Mouse (Mus musculus) splenic B cell, adult 2 months (primary cell): ENCODE measurements at regions not wholly inside any gene's neighbourhood (a gene's known extent, or its start where the extent isn't known, plus 50 kb on each side); places are given as distances from the start of the nearest gene placed in this dataset.
A peak's percentile ranks its signal among the peaks of the same experiment; 100 is the strongest.
"Not testable (repeated sequence)": the region's sequence is repeated elsewhere in the genome, so short reads cannot be mapped to it uniquely, and the experiment has no call there.

Source experiments
- DNase-seq: peaks from one replicate; pipeline ENCODE4 v3.0.0-alpha.2; 2011; ENCODE audit warnings: low read depth, low spot score
- H3K27me3 ChIP-seq: 2 replicates; pipeline ENCODE4 v1.6.1; 2012; ENCODE audit warnings: mild to moderate bottlenecking, low read length, moderate library complexity, mixed read lengths; ENCODE audit not compliant: control insufficient read depth, poor library complexity, insufficient read depth, severe bottlenecking
- H3K36me3 ChIP-seq: 2 replicates; pipeline ENCODE4 v1.6.1; 2012; ENCODE audit warnings: mild to moderate bottlenecking, low read length, moderate library complexity, mixed read lengths; ENCODE audit not compliant: control insufficient read depth, poor library complexity, insufficient read depth, severe bottlenecking

DNA sequence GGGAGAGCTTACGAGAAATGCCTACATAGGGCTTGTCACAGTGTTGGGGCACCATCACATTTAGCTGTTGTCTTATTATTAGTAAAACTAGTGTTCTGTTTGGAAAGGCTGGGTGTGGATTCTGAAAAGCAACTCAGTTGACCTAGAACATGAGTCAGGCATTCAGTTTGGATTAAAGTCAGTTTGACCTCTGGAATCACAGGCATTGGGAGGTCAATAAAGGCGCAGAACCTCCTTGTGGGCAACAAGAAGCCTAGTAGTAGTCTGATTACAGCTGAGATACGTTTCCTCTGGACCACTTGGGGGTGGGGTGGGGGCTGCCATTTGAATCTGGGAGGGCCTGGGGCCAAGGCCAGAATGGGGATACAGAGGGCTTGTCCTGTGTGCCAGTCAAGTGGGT, 52.1 kb upstream of the Map3k1 start:
- H3K36me3 ChIP-seq, result no peaks in the 10 kb centered on the region
- no peaks in the 10 kb centered on the region for H3K27me3 ChIP-seq
- DNase-seq, result no peak

DNA sequence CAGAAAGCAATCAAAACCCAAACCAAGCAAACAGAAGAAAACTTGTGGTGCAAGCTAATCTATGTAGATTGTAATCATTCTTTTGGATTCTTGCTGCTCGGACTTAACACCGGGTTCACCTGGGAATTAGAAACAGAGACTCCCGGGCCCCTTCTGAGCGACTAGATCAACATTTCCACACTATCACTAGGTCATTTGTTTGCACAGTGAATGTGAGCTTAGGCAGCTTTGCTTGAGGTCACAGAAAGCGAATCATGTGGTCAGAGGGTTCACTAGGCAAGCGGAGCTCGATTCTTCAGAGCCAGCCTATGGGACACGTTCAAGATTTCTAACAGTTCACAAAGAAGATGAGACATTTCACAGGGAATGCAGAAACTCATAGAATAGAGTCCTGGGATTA, 53.5 kb upstream of the Map3k1 start:
- no peaks in the 10 kb centered on the region for H3K36me3 ChIP-seq
- no peaks in the 10 kb centered on the region for H3K27me3 ChIP-seq
- DNase-seq, result no peak

DNA sequence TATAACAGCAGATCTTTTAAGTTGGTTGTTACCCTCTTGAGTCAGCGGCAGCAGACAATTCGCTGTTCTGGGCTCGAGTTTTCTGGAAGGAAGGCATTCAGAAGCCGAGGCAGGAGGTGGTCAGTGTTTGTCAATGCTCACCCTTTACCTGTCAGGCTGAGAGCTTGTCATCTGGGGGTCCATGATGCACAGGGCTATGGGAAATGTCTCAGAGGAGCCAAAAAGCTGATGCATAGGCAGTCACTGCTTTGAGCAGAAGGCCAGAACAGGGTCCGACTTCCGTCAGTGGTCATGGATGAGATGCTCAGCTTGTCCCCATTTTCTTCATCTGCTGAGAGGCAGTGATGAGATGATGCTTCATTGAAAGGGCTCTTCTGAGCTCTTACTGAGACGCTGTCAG, 57.2 kb upstream of the Map3k1 start:
- H3K27me3 ChIP-seq, result no peaks in the 10 kb centered on the region
- peaks cover 1% of the 10 kb centered on the region; the same call in 1 of the 2 replicates for H3K36me3 ChIP-seq
- DNase-seq, result no peak

- H3K27me3 ChIP-seq, result no peaks in the 10 kb centered on the region
- H3K36me3 ChIP-seq, result peaks cover 1% of the 10 kb centered on the region; the same call in 1 of the 2 replicates
- peak; percentile 82 for DNase-seq
Measured at GRCm38 (mm10) chr13:111867261-111867660, 58.5 kb upstream of the Map3k1 start.

- DNase-seq, result peak; percentile 91
- peaks cover 1% of the 10 kb centered on the region; the same call in 1 of the 2 replicates for H3K36me3 ChIP-seq
- no peaks in the 10 kb centered on the region for H3K27me3 ChIP-seq
Measured at GRCm38 (mm10) chr13:111867763-111868725, 59.3 kb upstream of the Map3k1 start.

- DNase-seq, result no peak
- no peaks in the 10 kb centered on the region for H3K27me3 ChIP-seq
Measured at GRCm38 (mm10) chr13:111868947-111869346, 60.2 kb upstream of the Map3k1 start.

DNA sequence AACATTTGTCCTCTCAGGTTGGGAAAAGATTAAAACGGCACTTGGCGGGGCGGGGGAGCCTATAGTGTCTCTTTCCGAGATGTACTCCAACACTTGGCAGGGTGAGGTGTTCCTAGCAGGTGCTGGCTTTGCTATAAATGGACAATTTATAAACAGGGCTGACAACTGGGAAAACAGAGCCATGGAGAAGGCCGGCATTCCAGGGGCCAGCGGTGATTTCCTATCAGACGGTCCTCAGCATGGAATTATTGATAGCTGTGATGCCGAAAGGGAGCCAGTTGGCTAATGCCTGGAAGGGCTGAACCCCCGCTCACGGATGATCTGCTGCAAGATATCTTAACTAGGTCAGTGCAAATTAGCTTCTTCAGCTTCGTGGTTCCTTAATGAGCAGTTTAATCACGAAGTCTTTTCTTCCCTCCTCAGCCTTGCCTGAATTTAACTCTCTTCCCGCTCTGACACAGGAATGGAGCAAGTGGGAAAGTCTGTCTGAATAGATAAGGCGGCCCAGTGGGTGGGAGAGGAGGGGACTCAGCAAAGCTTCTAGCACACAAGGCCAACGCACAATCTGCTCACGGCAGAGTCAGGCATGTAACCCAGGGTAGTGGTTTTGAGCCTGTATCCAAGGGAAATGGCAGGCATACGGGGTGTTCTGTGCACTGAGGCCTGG, 61.1 kb upstream of the Map3k1 start:
- peaks cover 1% of the 10 kb centered on the region; the same call in 1 of the 2 replicates for H3K36me3 ChIP-seq
- DNase-seq, result no peak
- no peaks in the 10 kb centered on the region for H3K27me3 ChIP-seq

More at GRCm38 (mm10) chr13:111868947-111869346, 60.2 kb upstream of the Map3k1 start:
- peaks cover 1% of the 10 kb centered on the region; the same call in 1 of the 2 replicates for H3K36me3 ChIP-seq

- DNase-seq, result no peak
- Histone ChIP-seq H3K36me3 (peaks cover 1% of the 10 kb centered on the region; the same call in 1 of the 2 replicates), H3K27me3 (no peaks in the 10 kb centered on the region)
Measured at GRCm38 (mm10) chr13:111870505-111870904, 61.7 kb upstream of the Map3k1 start.

GRCm38 (mm10) chr13:111871672-111872410, 63.0 kb upstream of the Map3k1 start:
- Histone ChIP-seq H3K36me3 (peaks cover 1% of the 10 kb centered on the region; the same call in 1 of the 2 replicates), H3K27me3 (no peaks in the 10 kb centered on the region)
- DNase-seq, result no peak

GRCm38 (mm10) chr13:111874330-111874729, 65.5 kb upstream of the Map3k1 start:
- no peak for DNase-seq
- Histone ChIP-seq H3K27me3 (no peaks in the 10 kb centered on the region), H3K36me3 (peaks cover 1% of the 10 kb centered on the region; the same call in 1 of the 2 replicates)

- no peak for DNase-seq
- no peaks in the 10 kb centered on the region for H3K36me3 ChIP-seq
- no peaks in the 10 kb centered on the region for H3K27me3 ChIP-seq
Measured at GRCm38 (mm10) chr13:111876404-111876803, 67.6 kb upstream of the Map3k1 start.

- no peak for DNase-seq
- H3K36me3 ChIP-seq, result no peaks in the 10 kb centered on the region
- no peaks in the 10 kb centered on the region for H3K27me3 ChIP-seq
Measured at GRCm38 (mm10) chr13:111876847-111877246, 68.1 kb upstream of the Map3k1 start.

DNA sequence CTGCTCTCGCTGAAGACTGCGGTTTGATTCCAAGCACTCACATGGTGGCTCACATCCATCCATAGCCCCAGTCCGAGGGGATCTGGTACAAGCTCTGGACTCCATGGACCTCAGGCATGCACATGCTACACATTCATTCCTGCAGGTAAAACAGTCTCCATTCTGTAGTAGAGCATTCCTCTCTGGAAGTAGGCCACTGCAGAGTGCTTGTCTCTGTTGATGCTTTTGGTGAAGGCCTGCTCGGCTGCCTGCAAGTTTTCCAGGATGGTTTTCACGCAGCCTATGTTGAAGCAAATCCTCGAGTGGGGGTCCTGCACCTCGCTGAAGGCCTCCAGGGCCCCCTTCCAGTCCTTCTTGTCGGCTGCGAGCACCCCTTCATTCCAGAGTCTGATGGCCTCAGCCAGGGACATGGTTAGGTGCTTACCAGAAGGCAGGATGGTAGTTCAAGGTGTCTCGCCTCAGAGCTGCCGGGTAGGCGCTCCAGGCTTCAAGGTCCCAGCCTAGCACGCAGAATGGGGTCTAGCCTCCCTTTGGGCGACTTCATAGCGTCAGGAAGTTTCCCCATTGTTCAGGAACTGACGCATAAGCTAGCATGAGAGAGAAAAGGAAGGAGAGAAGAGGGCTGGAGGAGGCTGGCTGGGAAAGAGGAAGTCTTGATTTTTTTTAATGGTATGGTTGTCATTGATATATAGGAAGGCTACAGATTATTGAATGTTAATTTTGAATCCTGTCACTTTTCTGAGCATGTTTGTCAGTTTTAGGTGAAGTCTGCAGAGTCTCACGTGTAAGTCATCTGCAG, 75.2 kb upstream of the Map3k1 start:
- DNase-seq, H3K36me3 ChIP-seq, H3K27me3 ChIP-seq: not testable (repeated sequence)

DNA sequence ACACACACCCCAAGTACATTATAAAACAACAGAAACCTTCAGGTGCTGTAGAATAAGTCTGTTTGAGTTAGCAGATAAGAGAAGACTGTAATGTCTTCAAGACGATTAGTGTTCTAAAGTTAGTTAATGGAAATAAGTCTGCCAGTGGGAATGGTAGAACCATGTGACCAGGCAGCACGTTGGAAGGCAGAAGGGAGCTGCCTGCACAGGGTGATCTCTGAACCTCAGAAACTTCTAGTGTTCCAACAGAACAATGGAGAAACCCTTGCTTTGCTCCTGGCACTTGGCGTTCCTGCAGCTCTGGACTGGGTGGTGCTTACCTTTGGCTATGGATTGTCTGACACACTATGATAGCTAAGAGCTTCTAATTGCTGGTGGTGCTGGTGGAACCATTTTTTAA, 82.0 kb upstream of the Map3k1 start:
- DNase-seq, result no peak
- no peaks in the 10 kb centered on the region for H3K36me3 ChIP-seq
- H3K27me3 ChIP-seq, result no peaks in the 10 kb centered on the region
